Mouse (Mus musculus) kidney, adult 18-20 months (tissue): ENCODE data around the gene Adcy6.
A peak's percentile ranks its signal among the peaks of the same experiment; 100 is the strongest.
"Not testable (repeated sequence)": the region's sequence is repeated elsewhere in the genome, so short reads cannot be mapped to it uniquely, and the experiment has no call there.

Source experiments
- DNase-seq: peaks from one replicate; pipeline ENCODE4 v3.0.0; 2021

Gene Adcy6

DNA sequence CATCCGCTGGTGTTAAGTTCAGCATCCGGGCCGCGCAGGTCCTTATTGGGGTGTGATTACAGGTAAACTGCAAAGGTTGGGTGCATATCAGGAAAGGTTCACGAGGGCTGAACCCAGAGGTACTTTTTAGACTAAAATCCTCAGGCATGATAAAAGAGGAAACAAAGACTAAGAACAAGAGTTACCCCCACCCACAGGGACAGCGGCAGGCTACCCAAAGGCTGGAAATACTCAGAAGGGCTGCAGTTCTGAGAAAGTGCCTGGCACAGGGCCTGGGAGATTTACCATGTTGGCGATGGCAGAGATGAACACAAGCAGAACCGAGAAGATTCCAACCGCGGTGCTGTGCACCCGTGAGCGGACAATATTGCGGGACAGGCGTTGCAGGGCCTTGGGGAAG lies 13.3 kb downstream of the Adcy6 start:
- no peak for DNase-seq

DNA sequence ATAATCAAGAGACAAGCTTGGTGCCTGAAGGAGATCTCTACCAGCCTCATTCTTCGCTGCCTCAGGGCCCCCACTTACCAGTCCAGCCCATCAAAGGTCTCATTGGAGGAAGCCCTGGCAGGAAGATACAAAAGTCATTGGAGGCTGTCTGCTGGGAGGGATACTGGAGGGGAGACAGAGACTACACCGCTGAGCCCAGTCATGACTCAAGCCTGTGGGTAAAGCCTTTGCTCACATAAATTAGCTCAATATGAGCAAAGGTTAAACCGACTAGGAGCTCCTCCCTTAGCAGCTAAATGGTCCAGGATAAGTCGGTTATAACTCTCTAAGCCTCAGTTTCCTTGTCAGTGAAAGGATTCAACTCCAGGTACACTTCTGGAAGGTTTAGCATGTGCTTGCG lies 14.8 kb downstream of the Adcy6 start:
- no peak for DNase-seq

DNA sequence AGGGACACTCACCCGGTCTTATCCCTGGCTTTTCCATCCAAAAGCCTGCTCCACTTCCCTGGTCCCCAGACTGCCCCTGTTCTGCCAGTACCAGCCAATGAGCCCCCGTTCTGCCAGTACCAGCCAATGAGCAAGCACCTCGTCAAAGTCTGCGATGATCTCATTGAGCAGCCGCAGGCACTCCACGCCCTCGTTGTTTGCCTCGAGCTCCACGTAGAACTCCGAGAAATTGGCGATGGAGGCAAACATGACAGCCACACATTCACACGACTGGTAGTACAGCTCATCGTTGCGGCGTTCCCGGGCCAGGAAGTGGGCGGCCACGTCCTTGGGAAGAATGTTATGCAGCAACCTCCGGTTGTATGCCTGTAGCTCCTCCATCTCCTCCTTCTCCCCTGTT lies 15.7 kb downstream of the Adcy6 start:
- no peak for DNase-seq

DNA sequence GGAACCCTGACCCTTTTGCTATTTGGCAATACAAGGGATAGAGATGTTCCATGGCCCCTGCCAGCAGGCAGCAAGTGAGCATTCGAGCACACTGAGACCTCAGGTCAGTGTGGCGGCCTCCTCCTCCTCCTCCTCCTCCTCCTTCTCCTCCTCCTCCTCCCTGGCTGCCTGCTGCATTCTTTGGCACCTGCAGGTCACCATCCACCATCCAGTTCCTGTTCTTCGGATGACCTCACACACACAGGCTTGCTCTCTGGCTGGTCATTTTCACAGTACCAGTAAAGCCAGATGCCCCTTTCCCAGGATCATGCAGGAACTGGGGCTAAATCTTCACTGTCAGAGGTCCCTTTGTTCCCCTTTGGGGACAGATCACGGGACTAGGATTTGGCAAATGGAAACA lies 18.5 kb downstream of the Adcy6 start:
- DNase-seq: no peak

DNA sequence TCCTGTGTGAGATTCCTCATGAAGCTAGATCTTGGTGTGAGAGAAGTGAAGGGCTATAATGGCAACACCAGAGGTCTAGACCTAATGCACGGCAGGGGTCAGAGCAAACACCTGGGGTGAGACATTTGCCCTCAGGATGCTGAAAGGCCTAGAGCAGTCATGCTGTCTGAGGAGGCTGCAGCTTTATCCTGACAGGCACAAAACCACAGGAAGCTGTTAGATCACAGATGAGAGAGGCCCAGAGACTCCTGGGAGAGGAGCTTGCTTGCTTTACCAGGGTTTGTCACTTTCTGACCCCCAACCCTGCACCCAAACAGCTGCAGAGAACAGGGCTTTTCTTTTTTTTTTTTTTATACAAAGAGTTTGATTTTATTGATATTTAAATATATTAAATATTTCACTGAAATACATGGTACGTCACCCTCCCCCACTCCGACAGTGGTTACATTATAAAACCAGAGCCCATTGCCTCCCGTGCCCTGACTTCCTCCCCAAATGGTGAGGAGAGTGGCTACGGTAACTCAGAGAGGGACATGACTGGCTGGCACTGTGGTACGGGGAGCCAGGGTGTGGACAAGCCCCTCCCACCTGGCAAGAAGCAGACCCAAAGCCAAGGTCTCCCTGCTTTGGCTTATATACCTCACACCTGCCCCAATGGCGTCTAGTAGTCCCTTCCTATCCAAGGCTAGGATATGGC lies 20.1 kb downstream of the Adcy6 start:
- no peak for DNase-seq

DNA sequence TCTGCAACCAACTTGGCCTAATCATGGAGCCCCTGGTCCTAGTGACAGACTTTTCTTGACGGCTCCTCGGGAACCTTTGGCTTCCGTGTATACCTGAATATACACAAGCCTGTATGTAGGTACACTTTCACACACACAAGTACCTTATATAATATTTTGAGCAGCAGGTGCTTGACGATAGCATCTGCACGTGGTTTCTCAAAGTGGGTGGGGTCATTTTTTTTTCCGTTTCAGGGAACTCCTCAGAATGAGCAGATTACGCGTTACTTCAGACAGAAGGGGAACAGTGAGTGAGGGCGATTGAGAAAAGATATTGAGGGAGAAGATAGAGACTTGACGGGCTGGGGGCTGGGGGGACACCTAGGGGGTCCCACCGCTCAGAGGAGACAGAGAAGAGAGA lies 22.1 kb downstream of the Adcy6 start:
- no peak for DNase-seq

DNA sequence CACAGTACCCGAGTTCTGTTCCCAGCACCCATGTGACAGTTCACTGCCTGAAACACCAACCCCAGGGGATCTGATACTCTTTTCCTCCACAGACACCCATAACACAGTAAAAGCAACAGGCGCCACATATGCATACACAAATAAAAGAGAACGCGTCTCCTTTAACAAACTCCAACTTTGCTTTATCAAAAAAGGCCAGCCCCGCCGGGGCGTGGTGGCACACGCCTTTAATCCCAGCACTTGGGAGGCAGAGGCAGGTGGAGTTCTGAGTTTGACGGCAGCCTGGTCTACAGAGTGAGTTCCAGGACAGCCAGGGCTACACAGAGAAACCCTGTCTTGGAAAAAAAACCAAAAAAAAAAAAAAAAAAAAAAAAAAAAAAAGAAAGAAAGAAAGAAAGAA lies 23.7 kb downstream of the Adcy6 start:
- not testable (repeated sequence) for DNase-seq

DNA sequence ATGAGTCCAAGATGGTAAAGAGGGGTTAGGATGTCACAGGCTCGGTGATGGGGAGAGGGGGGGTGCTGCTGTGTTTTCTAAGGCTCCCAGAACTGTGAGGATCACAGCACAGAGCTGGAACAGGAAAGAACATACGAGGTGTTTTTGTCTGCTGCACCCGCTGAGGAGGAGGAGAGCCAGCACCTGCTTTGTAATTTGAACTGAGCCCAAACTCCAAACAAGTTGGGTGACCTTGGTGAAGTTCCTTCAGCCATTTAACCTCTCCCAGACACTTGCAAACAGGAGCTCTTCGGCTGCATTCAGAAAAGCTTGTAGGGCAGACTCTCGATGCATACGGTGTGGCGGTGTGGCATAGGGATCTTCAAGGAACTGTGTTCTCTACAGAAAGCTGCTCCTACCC lies 24.5 kb downstream of the Adcy6 start:
- DNase-seq: peak; percentile 38

DNA sequence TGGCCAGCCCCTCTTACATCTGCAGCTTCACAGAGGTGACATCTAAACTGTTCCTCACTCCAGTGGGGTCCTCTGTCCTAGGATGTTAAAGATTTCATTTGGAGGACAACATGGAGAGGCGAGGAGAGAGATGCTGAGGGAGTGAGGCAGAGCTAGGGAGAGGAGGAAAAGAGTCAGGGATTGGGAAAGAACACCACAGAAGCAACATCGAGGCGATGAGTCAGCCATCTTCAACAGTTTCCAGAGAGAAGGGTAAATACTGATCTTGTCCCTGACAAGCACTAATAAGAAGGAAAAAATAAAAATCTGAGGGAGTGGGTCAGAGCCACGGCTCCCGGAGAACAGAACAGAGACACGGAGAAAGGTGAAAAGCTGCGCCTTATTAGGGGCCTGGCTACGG lies 26.9 kb downstream of the Adcy6 start:
- no peak for DNase-seq

DNA sequence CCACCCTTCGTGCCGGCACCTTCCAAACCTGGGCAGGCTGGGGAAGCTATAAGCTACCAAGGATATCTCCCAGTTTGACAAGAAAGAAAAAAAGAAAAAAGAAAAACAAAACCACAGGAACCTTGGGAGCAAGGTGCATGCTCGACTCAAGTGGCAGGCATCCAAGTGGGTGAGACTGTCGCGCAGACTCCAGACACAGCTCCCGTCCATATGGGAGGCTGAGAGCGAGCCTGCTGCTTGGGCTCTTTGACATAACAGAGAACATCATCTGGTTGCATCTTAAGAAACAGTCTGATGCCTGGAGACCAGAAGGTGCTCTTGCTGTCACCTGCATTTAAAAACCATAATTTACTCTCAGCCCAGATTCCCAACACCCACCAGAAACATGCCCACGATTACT lies 27.5 kb downstream of the Adcy6 start:
- DNase-seq: peak; percentile 42

DNA sequence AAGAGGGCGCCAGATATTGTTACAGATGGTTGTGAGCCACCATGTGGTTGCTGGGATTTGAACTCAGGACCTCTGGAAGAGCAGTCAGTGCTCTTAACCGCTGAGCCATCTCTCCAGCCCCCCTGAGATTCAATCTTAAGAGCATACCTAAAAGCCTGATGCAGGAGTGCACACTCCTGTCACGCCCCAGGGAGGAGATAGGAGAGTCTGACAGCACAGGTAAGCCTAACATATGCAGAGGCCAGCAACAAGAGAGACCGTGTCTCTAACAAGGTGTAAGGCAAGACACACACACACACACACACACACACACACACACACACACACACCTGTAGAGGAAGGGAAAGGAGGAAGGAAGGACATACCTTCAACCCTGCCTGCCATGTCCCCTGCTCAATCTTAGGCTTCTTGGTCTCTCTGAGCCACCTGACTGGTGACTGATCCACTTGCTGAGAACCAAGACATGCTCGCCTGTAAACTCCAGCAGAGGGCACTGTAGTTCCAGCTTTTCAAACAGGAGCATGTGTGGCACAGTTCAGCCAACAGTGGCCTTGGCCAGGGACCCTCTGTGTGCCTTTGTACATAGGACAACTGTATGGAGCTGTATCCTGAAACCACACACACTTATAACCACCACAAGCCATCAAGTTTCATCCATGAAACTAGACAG lies 29.9 kb downstream of the Adcy6 start:
- DNase-seq: peak; percentile 88

DNA sequence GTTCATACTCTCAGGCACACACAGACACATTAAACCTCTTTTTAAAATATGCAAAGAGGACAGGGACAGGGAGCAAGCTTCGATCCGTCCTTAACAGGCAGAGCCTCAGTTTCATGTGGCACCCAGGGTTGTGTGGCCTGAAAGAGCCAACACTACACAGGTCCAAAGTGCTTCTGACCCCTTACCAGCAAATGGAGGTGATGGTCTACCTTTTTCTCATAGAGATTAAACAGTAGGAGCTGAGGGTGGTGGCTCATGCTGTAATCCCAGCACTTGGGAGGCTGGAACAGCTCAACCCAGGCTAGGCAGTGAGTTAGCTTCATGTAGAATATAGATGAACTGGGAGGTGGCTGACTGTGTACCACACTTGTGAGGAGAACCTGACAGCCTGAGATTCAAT lies 30.6 kb downstream of the Adcy6 start:
- no peak for DNase-seq

DNA sequence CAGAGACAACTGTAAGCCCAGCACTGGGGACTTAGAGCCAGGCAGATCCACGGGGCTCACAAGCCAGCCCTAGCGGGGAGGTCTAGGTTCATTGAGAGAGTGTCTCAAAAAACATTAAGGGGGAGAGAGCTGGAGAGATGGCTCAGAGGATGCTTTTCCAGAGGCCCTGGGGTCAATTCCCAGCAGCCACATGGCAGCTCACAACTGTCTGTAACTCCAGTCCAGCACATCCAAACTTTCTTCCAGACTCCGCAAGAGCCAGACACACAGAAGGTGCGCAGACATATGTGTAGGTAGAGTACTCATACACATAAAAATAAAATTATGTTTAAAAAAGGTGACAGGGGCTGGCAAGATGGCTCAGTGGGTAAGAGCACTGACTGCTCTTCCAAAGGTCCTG lies 36.6 kb downstream of the Adcy6 start:
- DNase-seq: no peak

DNA sequence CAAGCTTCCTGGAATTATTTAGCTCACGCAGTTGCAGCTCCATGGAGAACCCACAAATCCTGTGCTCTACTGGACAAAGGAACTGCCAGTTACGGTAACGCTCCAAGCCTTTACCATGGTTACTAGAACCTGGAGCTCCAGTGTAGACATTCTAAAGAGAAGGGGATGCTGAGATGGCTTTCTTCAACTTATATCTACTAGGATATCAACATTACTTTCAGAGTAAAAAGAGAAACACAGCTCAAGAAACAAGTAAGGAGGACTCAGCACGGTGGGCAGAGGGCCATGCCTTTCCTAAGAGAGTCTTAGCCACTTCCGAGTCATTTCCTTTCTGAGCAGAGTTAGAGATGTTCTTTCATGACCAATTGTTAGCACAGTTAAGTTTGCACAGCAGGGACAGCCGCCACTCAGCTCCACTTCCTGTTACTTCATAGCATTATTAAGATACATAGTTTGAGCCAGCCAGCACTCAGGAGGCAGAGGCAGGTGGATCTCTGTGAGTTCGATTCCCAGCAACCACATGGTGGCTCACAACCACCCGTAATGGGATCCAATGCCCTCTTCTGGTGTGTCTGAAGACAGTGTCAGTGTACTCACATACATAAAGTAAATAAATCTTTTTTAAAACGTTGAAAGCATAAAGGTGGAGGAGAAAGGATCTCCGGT lies 38.9 kb downstream of the Adcy6 start, which contains the start of the genes Ccnt1 and 4930415O20Rik:
Gene Ccnt1, minus strand, starts transcription at position 51 of the 666 bp plus-strand sequence.
Gene 4930415O20Rik, plus strand, starts transcription at position 132 of the 666 bp plus-strand sequence.
- DNase-seq: no peak

DNA sequence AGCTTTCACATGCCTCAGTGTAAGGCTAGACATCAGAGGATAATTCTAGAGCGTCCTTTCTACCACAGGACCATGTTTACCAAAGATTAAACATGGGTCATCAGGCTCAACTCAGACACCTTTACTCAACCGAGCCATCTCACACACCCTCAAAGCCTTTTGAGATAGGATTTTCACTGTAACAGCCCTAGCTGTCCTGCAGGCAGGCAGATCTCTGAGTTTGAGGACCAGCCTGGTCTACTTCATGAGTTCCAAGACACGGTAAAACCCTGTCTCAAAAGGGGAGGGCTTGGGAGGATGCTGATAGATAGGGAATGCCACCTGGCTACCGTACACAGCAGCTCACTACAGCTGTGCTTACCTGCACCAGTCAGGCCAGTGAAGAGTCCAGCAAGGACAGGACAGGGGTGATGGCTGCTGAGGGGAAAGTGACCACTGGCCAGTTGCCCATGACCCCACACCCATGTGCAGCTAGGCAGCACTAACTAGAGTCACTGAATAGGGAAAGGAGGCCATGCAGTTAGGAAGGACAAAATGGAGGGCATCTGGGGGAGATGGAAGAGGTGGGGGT lies 40.0 kb downstream of the Adcy6 start:
- no peak for DNase-seq

DNA sequence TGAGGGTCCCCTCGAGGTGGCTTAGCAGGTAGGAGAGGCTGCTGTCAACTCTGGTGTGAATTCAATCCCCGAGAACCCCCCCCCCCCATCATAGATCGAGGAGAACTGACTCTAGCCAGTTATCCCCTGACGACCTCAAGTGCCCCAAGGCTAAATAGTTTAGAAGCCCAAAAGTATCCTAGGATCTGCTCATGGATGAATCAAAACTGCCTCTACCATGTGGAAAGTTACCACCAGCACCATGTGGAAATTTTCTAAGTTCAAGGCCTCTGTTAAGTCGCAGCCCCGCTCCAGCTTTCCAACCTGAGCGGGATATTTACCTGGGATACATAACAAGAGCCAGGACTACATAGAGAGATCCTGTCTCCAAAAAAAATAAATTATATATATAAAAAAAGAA lies 40.7 kb downstream of the Adcy6 start:
- no peak for DNase-seq

DNA sequence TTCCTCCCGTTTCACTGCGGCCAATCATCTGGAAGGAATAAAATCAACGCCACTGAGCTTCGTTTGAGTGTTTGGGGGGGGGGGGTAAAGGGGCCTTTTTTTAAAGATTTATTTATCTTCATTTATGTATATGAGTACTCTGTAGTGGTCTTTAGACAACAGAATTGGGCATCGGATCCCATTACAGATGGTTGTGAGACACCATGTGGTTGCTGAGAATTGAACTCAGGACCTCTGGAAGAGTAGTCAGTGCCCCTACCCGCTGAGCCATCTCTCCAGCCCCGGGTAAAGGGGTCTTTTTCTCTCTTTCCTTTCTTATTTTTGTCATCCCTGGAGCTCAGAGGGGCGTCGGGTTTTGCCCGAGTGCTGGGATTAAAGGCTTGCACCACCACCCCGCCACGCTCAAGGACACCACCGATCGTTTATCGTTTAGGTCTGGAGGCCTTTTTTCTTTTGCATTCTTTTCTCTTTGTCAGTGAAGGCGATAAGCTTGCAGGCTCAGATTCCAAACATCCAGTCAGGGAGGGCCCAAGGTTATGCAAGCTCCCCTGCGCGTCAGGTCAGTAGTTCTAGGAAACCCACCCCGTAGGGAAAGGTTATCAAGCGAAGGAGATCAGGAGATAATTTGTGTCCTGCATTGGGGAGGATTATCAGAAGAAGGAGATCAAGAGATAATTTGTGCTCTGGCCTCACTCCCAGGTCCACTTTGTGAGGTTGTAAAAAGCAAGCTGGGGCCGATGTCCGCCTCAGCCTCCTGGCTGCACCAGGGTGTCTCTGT lies 41.4 kb downstream of the Adcy6 start:
- peak; percentile 24 for DNase-seq

DNA sequence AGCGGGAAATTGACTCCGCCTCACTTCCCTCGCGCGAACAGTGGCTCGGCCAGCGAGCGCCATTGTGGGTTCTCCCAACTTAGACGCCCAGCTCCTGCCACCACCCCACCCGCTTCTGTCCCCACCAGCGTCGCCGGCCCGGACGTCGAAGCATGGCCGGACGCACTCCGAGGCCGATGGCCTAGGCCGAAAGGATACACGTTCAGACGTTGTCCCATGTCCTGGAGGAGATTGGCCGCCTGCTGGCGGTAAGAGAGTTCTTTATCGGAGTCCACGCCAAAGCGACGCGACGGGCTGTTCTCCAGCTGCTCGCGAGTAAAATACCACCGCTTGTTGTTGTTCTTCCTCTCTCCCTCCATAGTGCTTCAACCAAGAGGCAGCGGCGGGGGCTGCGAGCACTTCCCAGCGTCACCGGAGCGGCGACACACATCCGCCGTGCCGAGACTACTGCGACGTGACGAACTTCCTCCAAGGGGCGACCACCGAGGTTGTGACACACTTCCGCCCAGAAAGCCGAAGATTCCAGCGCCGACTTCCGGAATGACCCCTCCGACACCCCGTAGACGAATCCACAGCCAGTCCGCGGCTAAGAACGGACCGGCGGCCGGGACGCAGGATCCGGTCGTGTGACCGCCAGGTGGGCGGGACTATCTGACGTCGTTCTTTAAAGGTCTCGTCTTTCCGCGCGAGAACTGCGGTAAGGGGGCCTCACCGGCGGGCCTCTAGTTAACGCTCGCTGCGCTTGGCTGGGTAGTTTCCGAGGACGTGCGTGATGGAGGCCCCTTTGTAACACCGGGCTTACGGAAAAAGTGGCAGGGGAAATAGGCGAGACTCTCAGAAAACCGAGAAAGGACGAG lies 42.4 kb downstream of the Adcy6 start:
- peak; percentile 100 for DNase-seq

DNA sequence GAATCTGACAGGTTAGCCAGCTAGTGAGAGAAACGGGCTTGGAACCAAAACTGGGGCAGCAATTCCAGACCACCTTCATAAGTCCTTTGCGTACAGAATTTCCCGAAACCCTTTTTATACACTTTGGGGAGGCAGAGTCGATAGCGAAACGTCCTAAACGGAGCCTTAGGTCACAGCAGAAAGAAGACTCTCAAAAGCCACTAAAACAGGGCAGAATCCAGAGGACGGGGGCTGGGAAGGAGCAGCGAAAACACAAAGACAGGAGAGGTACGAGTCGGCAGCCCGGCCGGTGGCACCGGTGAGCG lies 43.0 kb downstream of the Adcy6 start:
- DNase-seq: no peak

DNA sequence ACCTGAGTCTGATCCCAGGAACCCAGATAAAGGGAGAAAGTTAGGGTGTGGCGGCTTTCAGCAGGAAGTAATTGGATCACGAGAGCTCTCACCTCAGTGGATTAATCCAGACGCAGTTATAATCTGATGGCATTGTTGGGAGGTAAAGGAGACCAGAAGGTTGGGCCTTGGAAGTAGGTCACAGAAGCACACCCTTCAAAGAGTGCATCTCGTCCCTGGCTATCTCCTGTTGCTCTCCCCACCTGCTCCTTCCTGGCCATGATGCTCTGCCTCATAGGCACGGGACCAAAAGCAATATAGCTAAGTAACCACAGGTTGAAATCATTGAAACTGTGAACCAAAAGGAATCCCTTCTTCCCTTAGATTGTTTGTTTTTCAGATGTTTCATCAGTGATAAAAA lies 52.7 kb downstream of the Adcy6 start:
- no peak for DNase-seq

DNA sequence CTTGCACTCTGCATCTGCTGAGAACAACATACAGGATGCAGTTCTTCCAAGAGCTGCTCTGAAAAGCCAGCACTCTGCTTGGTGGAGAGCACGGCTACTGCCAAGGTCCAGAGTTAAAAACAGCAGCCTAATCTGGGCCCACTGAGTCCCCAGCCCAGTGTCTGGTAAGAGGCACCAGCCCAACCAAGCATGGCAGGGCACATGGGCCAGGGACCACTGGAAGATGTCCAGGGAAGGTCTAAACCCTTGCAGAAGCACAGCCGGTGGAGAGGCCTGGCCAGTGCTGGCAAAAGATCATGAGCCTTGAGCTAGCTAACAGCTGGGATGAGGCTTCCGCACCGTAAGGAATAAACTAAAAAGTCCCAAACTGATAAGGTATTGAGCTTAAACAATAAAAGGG lies 54.0 kb downstream of the Adcy6 start:
- no peak for DNase-seq

DNA sequence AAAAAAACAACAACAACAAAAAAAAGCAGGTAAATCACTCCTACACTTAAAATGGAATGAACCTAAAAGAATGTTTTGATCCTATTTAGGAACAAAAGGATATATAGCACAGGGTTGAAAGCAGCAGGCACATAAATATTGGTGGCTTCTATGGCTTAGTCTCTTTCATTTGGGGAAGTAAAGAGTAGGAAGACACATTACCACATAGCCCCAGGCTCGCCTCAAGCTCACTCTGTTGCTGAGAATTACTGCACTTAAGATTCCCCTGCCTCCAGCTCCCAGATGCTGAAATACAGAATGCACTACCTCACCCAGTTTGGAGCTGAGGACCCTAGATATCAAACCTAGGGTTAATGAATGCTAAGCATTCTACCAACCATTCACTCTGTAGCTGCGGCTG lies 57.1 kb downstream of the Adcy6 start:
- DNase-seq: no peak
